Mouse (Mus musculus) ES-E14 (cell line): ENCODE data around the gene App. TPM values are rescaled to one million over a fixed set of nuclear protein-coding genes. Genes with fewer than 3 reads are reported as not detected.

Experiments used
- DNase-seq: peaks from one replicate; pipeline ENCODE4 v3.0.0-alpha.2; 2013; ENCODE audit warnings: low read depth, low spot score
- H3K27ac ChIP-seq: 2 replicates; pipeline ENCODE4 v1.5.1; 2012; ENCODE audit warnings: low read depth, mild to moderate bottlenecking, low read length, moderate library complexity, mixed read lengths; ENCODE audit not compliant: poor library complexity, insufficient read depth, severe bottlenecking
- H3K36me3 ChIP-seq: 2 replicates; pipeline ENCODE4 v1.6.1; 2012; ENCODE audit warnings: mild to moderate bottlenecking, low read length, moderate library complexity, mixed read lengths; ENCODE audit not compliant: control insufficient read depth, poor library complexity, insufficient read depth, severe bottlenecking
- H3K4me1 ChIP-seq, 2 experiments: fragments of 150-350 bp in 1 of 2; sonication (generic) in 1 of 2; 2 replicates each; pipeline ENCODE4 v1.6.1; 2012; ENCODE audit warnings: low read length in 2 of 2, mild to moderate bottlenecking in 1 of 2, mixed read lengths in 1 of 2; ENCODE audit not compliant: control insufficient read depth in 2 of 2, insufficient read depth in 2 of 2, poor library complexity in 1 of 2
- H3K4me3 ChIP-seq, 2 experiments: fragments of 150-350 bp in 1 of 2; sonication (generic) in 1 of 2; 2 replicates each; pipeline ENCODE4 v1.5.1; 2012; ENCODE audit warnings: low read length in 2 of 2, low read depth in 1 of 2, mild to moderate bottlenecking in 1 of 2, mixed read lengths in 1 of 2; ENCODE audit not compliant: insufficient read depth in 1 of 2, poor library complexity in 1 of 2, severe bottlenecking in 1 of 2
- H3K9ac ChIP-seq: 2 replicates; pipeline ENCODE4 v1.6.1; 2012; ENCODE audit warnings: low read depth, mild to moderate bottlenecking, low read length, mixed read lengths; ENCODE audit not compliant: poor library complexity, insufficient read depth, severe bottlenecking
- H3K9me3 ChIP-seq: fragments of 150-350 bp; sonication (generic); 2 replicates; pipeline ENCODE4 v1.6.1; 2012; ENCODE audit warnings: low read depth, mild to moderate bottlenecking, low read length; ENCODE audit not compliant: control insufficient read depth, insufficient read depth
- CHD2 ChIP-seq: IDR thresholded peaks from 2 replicates; pipeline ENCODE4 v1.6.1; 2014; ENCODE audit warnings: mild to moderate bottlenecking, low read depth, low read length, inconsistent platforms
- HCFC1 ChIP-seq: IDR thresholded peaks from 2 replicates; pipeline ENCODE4 v1.6.1; 2012; ENCODE audit warnings: low read length, inconsistent platforms, borderline replicate concordance; ENCODE audit not compliant: insufficient read depth
- MAFK ChIP-seq: IDR thresholded peaks from 2 replicates; pipeline ENCODE4 v1.6.1; 2014; ENCODE audit warnings: mild to moderate bottlenecking, low read depth, low read length, inconsistent platforms; ENCODE audit not compliant: insufficient read depth
- ZC3H11A ChIP-seq: IDR thresholded peaks from 2 replicates; pipeline ENCODE4 v1.6.1; 2012; ENCODE audit warnings: low read depth, mild to moderate bottlenecking, inconsistent platforms, low read length, borderline replicate concordance
- ZNF384 ChIP-seq: IDR thresholded peaks from 2 replicates; pipeline ENCODE4 v1.6.1; 2012; ENCODE audit warnings: low read depth, low read length, inconsistent platforms
- in situ Hi-C, 2 experiments: fragments of 600-800 bp; cut with MboI; formaldehyde crosslinking; loops; one replicate each; pipeline ENCODE4 v1.15.1; 2025; ENCODE audit warnings: low sequenced_read_pairs in 2 of 2, inconsistent platforms in 1 of 2; ENCODE audit not compliant: unreplicated experiment in 2 of 2
- total RNA-seq: library from RNA; depleted of rRNA; stranded (reverse); fragments of 300-350 nt; gene quantifications from 2 replicates; pipeline ENCODE4 v1.2.3, GENCODE M21; 2012

App gene
- total RNA-seq, 1 experiment = 52.4 TPM

DNA sequence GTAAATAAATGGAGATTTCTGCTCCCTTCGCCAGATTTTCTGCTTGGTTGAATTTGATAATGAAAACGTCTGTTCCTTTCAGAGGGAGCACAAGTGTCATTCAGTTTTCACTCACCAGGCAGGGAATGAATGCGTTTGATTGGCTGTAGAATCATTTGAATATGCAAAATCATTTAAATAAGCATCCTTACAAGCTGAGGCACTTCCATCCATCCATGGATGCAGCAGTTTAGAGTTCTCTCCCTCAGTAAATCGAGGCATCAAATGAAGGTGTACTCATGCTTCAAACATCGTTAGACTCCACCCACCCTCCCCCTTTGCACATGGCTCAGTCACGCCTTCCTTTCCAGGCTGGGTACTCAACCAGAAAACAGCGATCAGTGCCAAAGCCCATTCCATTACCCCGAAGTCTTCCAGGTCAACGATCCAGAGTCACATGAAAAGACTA, 80.9 kb downstream of the App start:
- TF ChIP-seq HCFC1 = no peak
- Histone ChIP-seq H3K9me3 (no peaks in the 10 kb centered on the region), H3K4me1 (no peaks in the 10 kb centered on the region), H3K27ac (no peak overlapping the region), H3K9ac (no peak overlapping the region), H3K4me3 (no peak overlapping the region), H3K36me3 (no peaks in the 10 kb centered on the region)
- in situ Hi-C loops = no loop called here
- DNase-seq = no peak

DNA sequence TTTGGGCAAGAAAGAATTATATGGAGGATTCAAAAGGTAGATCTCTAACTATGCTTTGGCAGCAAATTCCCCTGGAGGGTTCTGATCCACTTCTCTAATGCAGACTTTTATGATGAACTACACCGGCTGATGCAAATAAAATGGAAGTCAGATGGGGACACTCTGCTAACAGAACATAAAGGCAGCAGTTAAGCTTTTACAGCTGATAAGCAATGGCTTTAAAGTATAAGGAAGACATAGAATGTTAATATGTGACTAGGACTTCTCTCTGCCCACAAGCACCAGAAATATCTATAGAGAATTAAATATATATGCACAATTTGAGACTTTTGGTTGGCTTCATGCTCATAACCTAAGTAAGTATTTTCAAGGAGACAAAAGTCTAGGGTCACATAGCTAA, 81.4 kb downstream of the App start:
- TF ChIP-seq MAFK (no peak), HCFC1 (no peak)
- Histone ChIP-seq H3K27ac (no peak overlapping the region), H3K9ac (no peak overlapping the region), H3K4me3 (no peak overlapping the region), H3K36me3 (no peaks in the 10 kb centered on the region), H3K9me3 (no peaks in the 10 kb centered on the region), H3K4me1 (no peaks in the 10 kb centered on the region)
- DNase-seq = no peak
- in situ Hi-C loops = no loop called here

GRCm38 (mm10) chr16:85090992-85091391, 82.6 kb downstream of the App start:
- Histone ChIP-seq H3K9me3 (no peaks in the 10 kb centered on the region), H3K36me3 (no peaks in the 10 kb centered on the region), H3K9ac (no peak overlapping the region), H3K27ac (no peak overlapping the region), H3K4me3 (no peak overlapping the region), H3K4me1 (no peaks in the 10 kb centered on the region)
- TF ChIP-seq CHD2 = no peak
- TF ChIP-seq HCFC1 = no peak
- in situ Hi-C loops = no loop called here
- DNase-seq = no peak

- H3K4me1 ChIP-seq = no peaks in the 10 kb centered on the region
- H3K27ac ChIP-seq = no peak overlapping the region
- no peak for DNase-seq
- H3K4me3 ChIP-seq = no peak overlapping the region
- no peaks in the 10 kb centered on the region for H3K36me3 ChIP-seq
- in situ Hi-C loops = no loop called here
- TF ChIP-seq ZC3H11A (no peak), HCFC1 (no peak), ZNF384 (no peak), CHD2 (no peak), MAFK (no peak)
- H3K9ac ChIP-seq = no peak overlapping the region
- H3K9me3 ChIP-seq = no peaks in the 10 kb centered on the region
Observed at GRCm38 (mm10) chr16:85088126-85088525, 85.4 kb downstream of the App start.

DNA sequence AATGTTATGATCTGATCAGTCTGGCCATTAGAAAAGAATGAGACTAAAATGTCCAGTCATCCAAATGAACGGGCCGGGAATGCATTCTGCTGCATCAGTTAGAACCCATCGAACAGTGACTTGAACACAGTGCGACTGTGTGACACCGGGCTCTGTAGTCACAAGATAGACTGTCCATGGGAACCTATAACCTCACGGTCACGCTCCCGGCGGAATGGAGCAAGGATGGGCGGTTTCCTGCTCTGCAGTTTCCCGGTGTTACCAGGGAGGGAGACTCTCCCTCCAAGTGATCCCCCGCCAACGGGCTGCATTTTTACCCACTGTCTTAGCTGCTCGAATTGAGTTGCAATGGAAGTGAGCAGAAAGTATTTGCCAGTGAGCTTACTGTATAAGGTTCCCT, 87.3 kb downstream of the App start:
- no peaks in the 10 kb centered on the region for H3K9me3 ChIP-seq
- in situ Hi-C loops = no loop called here
- TF ChIP-seq ZNF384 (no peak), ZC3H11A (no peak)
- DNase-seq = no peak
- H3K36me3 ChIP-seq = peaks cover 2% of the 10 kb centered on the region; the same call in 1 of the 2 replicates
- no peaks in the 10 kb centered on the region for H3K4me1 ChIP-seq
- H3K4me3 ChIP-seq = no peak overlapping the region
- no peak overlapping the region for H3K9ac ChIP-seq
- H3K27ac ChIP-seq = no peak overlapping the region
